Mouse (Mus musculus): ENCODE data around the gene Phykpl.
"Not testable (repeated sequence)": the region's sequence is repeated elsewhere in the genome, so short reads cannot be mapped to it uniquely, and the experiment has no call there.

Phykpl gene

DNA sequence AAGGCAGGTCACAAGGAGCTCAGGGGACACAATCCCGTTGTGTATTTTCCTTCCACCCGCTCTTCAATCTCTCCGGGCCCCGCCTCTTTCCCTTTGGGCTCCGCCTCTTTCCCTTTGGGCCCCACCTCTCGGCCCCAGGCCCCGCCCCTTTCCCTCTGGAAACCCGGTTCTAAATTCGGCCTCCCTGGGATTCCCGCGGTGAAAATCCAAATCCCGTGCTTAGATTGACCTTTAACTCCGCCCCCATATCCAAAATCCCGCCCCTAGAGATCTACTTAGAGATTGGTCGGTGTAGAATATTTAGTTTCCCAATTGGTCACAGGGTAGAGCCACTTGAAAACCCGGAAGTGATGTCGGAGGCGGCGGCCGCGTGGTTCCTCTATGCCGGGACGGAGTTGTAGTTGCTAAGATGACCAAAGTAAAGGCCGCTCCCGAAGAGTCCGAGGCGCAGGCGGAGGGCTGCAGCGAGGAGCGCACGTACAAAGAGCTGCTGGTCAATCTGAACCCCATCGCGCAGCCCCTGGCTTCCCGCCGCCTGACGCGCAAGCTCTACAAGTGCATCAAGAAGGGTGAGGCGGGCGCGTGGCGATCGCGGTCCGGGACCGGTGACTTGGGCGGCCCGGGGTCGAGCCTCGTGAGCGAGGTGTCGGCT is 35.0 kb downstream of the Phykpl start, which contains the start of gene Nhp2:
Gene Nhp2, plus strand, starts transcription at position 327 of the 652 bp plus-strand sequence.
- DNase-seq, result peak; percentile 97

DNA sequence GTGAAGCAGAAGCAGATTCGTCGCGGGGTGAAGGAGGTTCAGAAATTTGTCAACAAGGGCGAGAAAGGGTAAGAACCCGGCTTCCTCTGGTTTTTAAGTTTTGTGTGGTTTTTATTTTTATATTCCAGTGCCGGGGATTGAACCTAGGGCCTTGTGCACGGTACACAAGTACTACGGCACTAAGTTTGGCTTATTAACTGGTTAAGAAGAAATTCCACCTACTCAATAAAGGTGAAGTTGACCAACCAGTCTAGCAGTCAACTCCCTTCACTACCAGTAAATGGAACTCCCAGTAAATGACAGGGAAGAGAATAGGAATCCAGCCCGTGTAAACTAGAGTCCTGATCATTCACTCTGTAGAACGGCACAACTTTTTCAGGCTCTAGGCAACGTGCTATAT is 35.5 kb downstream of the Phykpl start:
- DNase-seq, result no peak

DNA sequence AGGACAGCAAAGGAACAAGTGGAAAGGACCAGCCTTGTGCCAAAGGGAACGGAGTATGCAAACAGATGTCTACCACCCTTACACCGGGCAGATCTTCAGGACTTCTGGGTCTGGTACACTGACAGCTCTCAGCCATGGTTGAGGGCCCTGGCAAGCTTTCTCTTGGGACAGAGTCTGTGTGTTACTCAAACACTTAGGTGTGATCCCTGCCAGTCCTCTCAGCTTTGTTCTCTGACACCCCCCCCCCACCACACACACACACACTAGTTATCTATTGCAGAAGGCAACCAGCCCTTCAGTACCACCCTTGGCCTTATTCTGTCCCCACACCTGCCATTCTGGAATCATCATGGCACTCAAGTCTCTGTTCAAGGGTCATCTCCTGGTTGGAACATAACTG is 37.2 kb downstream of the Phykpl start:
- DNase-seq, result no peak

DNA sequence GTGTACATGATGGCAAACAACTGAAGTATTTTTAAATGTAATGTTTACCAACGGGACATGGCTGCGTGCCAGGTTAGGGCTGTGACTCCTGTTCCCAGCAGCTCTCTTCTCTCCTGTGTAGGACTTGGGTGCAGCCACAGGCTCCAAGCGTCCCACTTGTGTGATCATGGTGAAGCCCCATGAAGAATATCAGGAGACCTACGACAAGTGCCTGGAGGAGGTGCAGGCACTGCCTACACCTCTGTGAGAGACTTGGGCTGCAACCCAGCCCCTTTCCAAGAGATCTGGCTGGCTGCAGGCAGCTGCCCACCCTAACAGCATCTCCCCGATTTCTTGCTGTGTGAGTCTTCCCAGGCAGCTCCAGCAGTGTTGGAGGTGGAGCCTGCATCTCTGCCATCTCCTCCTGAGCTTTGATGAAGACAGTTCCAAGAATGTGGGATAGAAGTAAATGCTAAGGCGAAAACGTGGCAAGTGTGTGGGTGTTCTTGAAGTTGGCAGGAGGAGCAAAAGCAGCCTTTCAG is 38.5 kb downstream of the Phykpl start:
- DNase-seq, result no peak

DNA sequence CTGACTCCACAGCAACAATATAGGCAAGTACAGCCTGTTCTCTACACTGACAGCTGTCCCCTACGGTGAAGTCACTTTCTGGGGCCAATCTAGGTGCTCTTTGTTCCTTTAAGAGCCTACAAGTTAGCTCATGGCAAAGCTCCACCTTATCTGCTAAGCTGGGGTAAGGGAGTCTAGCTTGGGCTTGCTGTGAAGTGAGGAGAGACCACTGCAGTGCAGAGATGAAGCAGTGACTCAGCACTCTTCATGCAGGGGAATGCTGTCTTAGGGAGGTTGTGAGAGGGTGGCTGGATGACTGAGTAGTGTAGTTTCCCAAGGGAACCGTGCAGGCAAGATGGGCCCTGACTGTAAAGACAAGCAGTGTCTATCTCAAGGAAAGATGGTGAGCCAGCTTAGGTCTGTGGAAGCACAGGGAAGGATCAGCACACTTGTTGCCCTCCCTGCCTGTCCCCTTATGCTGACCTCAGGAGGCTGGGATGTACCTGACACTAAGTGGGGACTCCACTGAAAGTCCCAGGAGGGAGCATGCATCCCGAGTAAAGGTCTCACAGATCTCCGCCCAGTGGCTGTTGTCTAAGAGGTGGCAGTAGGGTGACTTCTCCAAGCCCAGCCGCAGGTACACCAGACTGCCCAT is 40.7 kb downstream of the Phykpl start:
- no peak for DNase-seq

DNA sequence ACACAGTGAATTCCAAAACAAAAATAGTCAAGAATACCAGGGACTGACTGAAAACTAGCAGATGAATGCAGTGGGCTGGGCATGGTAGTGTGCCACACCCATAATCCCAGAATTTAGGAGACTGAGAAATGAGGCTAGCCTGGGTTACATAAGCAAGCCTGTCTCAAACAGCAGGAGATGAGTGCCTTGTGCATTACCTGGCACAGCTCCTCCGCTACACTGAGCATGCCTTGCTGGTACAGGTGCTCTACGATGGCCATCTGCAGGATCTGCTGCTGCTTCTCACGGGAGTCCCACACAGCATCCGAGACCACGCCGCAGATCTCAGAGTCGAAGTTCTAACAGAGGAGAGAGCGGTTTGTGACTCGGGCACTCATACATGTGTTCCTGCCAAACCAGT is 42.9 kb downstream of the Phykpl start:
- DNase-seq, result no peak

DNA sequence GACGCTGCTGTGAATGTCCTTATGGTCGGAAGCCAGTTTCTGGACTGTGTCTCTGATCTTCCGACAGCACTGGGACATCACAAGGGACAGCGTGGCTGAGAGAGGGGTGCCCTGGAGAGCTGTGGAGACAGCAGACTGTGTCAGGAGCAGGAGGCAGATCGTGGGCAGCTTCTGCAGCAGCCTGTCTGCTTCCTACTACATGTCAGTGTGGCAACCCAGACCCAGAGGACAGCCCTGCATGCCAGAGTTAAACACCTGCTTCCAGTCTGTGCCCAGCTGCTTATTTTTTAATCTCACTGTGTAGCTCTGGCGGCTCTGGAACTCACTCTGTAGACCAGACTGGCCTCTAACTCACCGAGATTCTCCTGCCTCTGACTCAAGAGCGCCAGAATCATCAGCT is 43.4 kb downstream of the Phykpl start:
- DNase-seq, result no peak

DNA sequence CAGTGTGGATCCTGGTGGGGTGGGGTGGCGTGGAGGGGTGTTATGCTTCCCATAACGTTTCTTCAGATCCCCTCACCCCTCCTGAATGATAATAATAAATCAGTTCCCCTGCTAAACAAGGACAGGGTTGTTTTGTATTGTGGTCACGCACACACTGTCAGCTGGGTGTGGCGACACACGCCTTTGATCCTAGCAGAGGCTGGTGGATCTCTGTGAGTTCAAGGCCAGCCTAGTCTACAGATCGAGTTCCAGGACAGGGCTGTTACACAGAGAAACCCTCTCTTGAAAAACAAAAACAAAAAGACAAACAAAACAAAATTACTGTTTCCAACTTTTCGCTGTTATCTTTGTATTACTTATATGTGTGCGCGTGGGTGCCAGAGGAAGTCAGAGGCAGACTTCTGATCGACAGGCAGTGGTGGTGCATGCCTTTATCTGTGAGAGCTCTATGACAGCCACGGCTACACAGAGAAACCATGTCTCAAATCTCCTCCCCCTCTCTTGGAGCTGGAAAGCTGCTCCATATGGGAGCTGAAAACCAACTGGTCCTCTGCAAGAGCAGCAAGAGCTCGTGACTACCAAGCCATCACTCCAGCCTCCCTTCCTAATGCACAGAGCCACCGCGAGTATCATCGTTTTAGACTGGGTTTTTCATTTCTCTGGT is 45.2 kb downstream of the Phykpl start:
- DNase-seq, result no peak

DNA sequence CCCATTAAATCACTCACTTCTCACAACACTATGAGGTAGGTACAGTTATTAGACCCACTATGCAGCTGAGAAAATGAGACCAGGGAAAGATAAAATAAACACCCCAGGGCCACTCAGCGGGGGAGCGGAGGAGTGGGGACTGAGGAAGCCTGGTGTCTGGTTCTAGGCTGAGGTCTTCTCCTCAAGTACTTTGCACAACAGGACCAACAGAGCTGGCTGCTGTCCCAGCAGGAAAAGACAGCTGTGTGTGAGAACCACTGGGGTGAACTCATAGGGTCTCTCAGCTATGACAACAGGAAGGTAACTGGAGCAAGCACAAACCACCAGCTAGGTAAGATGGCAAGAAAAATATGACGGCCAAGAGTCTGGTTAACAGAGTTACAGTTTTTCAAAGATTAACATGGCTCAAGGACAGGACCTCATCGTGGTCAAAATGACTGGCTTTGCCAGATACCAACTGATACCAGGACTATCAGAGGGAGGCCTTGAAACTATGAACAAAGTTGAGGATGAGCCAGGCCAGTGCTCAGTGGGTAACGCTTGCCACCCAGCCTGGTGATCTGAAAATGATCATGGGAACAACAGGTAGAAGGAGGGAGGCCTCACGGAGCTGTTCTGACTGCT is 47.7 kb downstream of the Phykpl start:
- DNase-seq, result peak; percentile 47

DNA sequence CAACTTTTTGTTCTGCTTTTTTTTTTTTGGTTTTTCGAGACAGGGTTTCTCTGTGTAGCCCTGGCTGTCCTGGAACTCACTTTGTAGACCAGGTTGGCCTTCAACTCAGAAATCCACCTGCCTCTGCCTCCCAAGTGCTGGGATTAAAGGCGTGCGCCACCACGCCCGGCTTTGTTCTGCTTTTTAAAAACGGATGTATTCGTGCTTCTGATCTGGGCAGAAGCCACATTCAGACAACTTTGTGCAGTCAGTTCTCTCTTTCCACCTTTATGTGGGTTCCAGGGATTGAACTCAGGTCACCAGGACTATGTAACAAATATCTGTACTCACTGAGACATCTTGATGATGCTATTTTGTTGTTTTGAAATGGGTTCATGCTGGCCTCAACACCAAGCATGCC is 48.6 kb downstream of the Phykpl start:
- not testable (repeated sequence) for DNase-seq

DNA sequence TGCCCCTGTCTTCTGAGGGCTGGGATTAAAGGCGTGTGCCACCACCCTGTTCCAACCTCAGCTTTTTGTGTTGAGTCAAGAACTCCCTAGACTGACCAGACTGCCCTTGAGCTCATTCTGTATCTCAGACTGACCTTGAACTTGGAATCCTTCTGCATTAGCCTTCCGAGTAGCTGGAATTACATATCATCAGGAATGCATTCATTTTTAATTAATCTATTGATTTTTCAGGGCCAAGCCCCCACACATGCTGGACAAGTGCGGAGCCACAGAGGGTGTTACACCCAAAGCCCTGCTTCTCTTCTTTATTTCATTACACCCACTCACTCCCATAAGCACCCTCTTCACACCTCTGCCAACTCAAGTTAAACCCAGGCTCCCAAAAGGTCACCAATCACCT is 49.2 kb downstream of the Phykpl start:
- no peak for DNase-seq

DNA sequence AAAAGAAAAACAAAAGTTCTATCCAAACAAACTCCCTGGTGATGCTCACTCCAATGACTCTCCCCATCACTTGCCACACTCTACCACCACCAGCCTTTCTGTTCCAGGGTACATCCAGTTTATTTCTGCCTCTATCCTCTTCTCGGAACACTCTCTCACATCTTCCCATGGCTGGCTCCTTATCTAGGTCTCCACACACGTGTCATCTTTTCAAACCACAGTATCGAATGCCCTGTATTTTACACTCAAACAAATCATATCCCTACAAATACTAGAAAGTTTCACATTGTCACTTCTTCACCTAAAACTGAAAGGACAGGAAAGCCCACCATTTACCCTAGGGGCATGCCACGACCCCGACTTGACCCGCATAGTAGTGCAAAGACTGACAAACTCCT is 50.6 kb downstream of the Phykpl start:
- no peak for DNase-seq

DNA sequence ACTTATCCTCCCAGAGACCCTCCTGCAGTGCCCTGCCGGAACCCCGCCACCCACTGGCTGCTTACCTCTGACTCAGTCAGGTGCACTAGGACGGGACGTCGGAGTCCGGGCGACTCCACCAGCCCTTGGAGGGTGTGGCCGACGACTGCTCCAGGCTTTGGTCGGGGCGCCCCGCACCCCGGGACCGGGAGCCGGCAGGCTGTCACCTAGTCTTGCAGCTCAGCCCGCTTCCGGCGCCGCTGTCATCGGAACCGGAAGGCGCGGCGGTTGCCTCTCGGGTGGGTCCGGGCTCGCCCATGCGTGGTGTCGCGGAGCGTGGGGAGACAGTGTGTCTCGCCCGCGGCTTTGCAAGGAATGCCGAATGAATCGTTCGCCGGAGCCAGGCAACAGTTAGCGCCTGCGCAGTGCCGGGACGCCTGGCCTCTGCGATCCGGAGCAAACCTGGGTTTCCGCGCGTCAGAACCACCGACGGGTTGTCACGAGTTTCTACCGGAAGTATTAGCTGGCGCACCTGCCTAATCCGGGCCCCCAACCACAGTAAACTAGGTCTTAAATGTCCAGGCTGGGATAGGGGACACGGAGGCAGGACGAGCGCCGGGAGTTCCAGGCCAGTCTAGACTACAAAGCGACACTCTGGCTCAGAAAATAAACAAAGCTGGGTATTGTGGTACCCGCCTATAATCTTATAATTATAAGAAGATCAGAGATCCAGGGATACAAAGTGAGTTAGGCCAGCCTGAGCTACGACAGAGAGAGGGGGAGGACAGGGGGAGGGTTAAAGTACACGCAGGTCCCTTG is 51.2 kb downstream of the Phykpl start, which contains the start of gene Rmnd5b:
Gene Rmnd5b, minus strand, starts transcription at position 372 of the 798 bp plus-strand sequence.
- DNase-seq, result peak; percentile 91

DNA sequence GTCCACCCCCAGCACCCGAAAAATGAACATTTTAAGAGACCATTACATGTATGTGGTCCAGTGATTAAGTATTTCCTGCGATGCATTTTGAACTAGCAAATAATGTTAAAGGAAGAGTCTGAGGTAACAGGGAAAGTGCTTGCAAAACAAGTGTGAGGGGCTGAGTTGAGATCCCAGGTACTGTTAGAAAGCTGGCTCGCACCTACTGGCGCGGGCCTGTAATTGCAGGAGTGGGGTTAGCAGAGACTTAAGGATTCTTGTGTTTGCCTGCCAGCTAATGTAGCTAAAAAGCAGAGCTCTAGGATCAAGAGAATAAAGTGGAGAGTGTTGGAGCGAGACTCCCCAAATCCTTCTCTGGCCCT is 51.7 kb downstream of the Phykpl start:
- peak; percentile 78 for DNase-seq

DNA sequence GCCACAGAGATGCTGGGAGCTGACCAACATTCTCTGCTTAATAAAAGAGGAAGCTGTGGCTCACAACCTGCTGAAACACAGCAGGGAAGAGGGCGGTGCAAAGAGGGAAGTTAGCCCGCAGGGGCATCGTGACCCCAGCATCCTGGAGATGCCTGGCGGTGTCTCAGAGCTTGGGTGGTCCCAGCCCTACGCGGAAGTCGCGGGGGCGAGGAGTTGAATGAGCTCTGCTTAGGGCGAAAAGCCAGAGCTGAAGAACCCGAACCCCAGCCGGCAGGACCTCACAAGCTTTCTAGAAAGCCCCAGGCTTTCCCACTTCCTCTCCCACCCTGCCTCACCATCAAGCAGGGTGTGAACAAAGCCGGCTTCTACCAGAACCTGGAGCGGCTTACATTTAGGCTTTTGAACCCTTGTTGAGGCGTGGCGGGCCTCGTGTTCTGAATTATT is 53.4 kb downstream of the Phykpl start:
- peak; percentile 73 for DNase-seq

DNA sequence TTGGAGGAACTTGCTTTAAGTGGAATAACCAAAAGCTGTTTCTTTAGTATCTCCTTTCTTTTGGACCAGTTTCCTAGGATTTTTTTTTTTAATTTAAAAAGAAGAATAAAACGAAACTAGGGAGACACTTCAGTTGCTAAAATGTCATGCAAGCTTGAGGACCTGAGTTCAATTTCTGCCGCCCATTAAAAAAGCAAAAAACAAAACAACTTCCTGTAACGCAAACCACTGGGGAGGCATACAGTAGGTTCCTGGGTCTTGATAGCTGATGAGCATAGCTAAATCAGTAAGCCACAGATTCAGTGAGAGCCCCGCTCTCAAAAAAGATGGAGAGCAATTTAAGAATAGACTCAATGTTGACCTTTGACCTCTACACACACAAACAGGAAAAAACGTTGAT is 53.9 kb downstream of the Phykpl start:
- no peak for DNase-seq

DNA sequence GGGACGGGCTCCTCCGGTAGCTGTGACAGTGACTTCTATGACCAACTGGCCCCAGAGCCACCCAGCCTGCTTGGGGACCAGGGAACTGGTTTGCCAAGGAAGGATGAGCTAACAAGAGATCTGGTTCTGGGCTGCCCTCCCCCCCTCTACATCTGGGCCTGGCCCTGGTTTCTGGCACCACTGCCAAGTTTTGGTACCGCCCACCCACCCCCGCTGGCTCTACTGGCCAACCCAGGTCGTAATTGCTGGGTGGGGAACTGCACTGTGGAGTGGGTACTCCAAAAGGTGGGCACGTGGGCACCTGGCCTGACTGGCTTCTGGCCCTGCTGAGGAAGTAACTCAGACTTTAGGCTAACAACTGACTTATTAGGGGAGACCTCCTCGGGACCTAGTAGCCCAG is 56.2 kb downstream of the Phykpl start:
- peak; percentile 53 for DNase-seq

DNA sequence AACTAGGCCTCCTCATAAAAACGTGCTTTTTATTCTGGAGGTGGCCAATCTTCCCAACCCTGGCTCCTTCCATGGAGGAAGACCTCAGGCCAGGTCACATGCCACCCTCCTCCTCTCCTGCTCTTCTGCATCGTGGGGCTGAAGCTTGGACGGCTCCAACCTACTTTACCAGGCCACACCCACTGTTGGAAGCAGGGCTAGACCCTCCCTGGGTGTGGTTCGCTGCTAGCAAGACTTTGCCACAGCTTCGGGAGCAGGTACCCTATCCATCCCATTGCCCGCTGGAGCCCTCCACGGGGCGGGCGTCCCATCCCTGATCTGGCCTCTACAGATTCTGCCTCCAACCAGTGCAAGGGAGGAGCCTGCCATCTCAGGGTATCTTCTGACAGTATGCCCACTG is 58.6 kb downstream of the Phykpl start:
- DNase-seq, result no peak

DNA sequence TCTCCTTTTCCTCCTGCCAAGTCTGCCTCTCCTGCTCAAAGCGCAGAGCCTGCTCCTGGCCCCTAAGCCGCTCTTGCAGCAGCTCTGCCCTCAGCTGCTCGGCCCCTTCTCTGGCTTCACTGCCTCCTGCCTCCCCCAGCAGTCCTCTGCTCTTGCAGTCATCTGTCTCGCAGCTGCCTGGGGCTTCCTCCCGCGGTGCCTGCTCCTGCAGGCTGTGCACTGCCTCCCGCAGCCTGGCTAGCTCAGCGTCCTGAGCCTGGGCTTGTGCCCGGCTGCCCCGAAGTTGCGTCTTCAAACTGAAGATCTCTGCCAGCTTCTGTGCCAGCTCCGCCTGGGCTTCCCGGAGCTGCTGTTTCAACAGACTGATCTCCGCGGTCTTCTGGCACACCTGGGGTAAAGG is 59.2 kb downstream of the Phykpl start:
- DNase-seq, result no peak

DNA sequence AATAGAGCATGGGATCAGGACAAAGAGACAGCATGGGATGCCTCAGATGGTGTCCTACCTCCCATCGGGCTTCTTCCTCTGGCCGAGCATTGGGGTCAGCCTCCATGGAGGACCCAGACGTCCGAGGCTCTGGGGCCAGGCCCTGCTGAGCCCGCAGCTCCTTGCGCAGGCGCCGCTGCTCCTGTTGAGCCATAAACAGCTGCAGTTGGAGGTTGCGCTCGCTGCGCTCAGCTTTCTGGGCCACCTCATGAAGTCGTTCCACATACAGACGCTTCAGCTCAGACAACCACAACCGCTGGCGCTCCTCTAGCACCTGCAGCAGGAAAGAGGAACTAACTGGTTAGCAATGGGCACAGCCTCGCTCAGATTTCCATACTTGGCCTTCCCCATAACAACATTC is 59.7 kb downstream of the Phykpl start:
- DNase-seq, result no peak

DNA sequence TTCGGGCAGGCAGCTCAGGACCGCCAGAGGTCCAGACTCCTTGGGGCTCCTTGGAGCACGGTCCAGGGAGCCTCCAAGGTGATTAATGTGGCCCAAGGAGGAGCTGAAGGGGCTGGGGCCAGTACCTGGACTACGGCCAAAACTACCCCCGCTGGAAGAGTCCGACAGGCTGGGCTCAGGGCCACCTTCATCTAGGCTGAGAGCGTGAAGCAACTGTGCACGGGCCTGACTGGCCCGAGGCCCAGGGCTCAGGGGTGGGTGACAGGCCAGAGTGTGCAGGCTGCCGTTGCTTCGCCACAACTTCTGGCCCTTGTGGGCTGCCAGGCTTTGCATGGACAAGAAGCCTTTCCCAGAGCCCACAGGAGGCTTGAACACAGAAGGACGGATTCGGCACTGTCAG is 60.7 kb downstream of the Phykpl start:
- DNase-seq, result peak; percentile 42

DNA sequence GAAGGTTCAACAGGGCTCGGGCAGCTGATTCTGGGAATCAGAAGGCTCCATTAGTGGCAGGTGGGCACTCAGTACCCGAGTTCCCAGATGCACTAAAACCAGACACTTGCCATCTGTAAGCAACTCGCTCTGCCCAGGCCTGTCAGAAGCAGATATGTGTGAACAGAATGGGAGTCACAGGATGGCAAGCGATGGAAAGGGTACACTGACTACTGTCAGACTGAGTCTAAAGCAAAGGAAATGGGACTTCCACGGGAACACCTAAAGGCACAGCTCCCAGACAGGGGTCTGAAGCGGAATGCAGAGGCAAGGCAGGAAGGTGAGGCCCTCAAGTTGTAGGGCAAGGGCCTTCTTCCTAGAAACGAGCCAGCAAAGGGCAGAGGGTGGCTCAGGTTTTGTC is 61.7 kb downstream of the Phykpl start:
- DNase-seq, result no peak
